Mouse (Mus musculus) gastrocnemius, postnatal 4 days (tissue): Measurements from ENCODE around the gene Nexmif. TPM values are rescaled to one million over a fixed set of nuclear protein-coding genes. Genes with fewer than 3 reads are reported as not detected.
"Not testable (repeated sequence)": the region's sequence is repeated elsewhere in the genome, so short reads cannot be mapped to it uniquely, and the experiment has no call there.

ENCODE experiments used
- DNase-seq, 2 experiments: peaks; one replicate each; pipeline ENCODE4 v3.0.0; 2021 to 2022; ENCODE audit warnings: low spot score in 2 of 2, mixed read lengths in 2 of 2
- long read RNA-seq, 2 experiments: library from polyadenylated mRNA; stranded (forward); transcript quantifications; one replicate each; pipeline ENCODE4 v2.0.0; 2021
- microRNA-seq: library from miRNA; unstranded; fragments of <30 nt; microRNA quantifications from one replicate; pipeline ENCODE4 v1.2.0, GENCODE M21; 2021
- total RNA-seq, 2 experiments: library from RNA; stranded (reverse); gene quantifications; 2 replicates each; pipeline ENCODE4 v1.2.3; 2021

Gene Nexmif
- 1 to 10 TPM; 1.2 to 2.2 TPM for total RNA-seq
- long read RNA-seq, experiment 1 = 0 reads
- long read RNA-seq, experiment 2 = 0 reads

- peak; percentile 20 to 34 for DNase-seq
Observed at GRCm38 (mm10) chrX:104200736-104201591, at the start of gene Nexmif. Gene Nexmif, minus strand, starts transcription at chrX:104201185.

- DNase-seq = peak in 1 of 2 experiments; percentile 7
Observed at GRCm38 (mm10) chrX:104208701-104209100, 7.7 kb upstream of the Nexmif start.

GRCm38 (mm10) chrX:104201592-104202139 is 681 bp upstream of the Nexmif start:
- DNase-seq = no peak

- DNase-seq = peak in 1 of 2 experiments; percentile 16
Observed at GRCm38 (mm10) chrX:104200388-104200735, 623 bp downstream of the Nexmif start.

- DNase-seq = peak; percentile 22 to 37
Observed at GRCm38 (mm10) chrX:104199611-104200387, 1.2 kb downstream of the Nexmif start.

- no peak for DNase-seq
Observed at GRCm38 (mm10) chrX:104199070-104199469, 1.9 kb downstream of the Nexmif start.

GRCm38 (mm10) chrX:104196561-104196960 is 4.4 kb downstream of the Nexmif start:
- DNase-seq = no peak

- peak in 1 of 2 experiments; percentile 15 for DNase-seq
Observed at GRCm38 (mm10) chrX:104179257-104179656, 21.7 kb downstream of the Nexmif start.

GRCm38 (mm10) chrX:104150072-104150471 is 50.9 kb downstream of the Nexmif start:
- no peak for DNase-seq

GRCm38 (mm10) chrX:104115266-104115665 is 85.7 kb downstream of the Nexmif start:
- DNase-seq = not testable (repeated sequence)

GRCm38 (mm10) chrX:104114596-104114995 is 86.4 kb downstream of the Nexmif start:
- no peak for DNase-seq

- no peak for DNase-seq
Observed at GRCm38 (mm10) chrX:104054848-104055247, 146.1 kb downstream of the Nexmif start.

- no peak for DNase-seq
Observed at GRCm38 (mm10) chrX:104040276-104040675, 160.7 kb downstream of the Nexmif start.

- DNase-seq = no peak
Observed at GRCm38 (mm10) chrX:104033843-104034242, 167.1 kb downstream of the Nexmif start.

- no peak for DNase-seq
Observed at GRCm38 (mm10) chrX:104032756-104033155, 168.2 kb downstream of the Nexmif start.

Small RNAs within 50 kb of the gene (microRNA-seq; reads per million reads assigned to microRNA genes)
- gene Gm24993 = not detected
- gene Mir672 = 119 reads per million, percentile 53 among the genes with 10 or more reads in this experiment

Other genes with a start within 250 kb of the Nexmif start
- gene Rlim, start 219.9 kb downstream of the Nexmif start, total RNA-seq = 10 to 100 TPM; 40.7 to 45.1 TPM
- gene Abcb7, start 212.7 kb upstream of the Nexmif start, total RNA-seq = 10 to 100 TPM; 17.4 to 27.3 TPM